Mouse (Mus musculus): ENCODE results near the gene Gm20765. TPM values are rescaled to one million over a fixed set of nuclear protein-coding genes. Genes with fewer than 3 reads are reported as not detected.

Gene Gm20765
- polyA plus RNA-seq, 1 experiment = not detected

DNA sequence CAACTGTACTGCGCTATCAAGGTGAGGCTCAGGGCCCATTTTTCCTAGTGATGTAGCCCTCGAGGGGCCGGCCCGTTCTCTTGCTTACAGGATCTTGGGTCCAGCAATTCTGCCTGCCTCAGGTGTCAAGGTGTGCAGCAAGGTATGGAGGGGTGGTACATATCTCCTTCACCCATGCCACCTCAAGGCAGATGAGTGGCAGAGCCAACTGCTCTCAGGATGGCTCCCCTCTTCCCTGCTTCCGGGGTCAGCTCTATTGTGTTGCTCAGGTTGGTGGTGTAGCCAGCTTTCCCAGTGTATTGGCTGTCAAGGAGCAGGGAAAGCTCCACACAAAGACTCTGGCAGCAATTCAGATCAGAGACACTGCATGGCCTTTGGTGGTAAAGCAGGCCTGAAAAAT lies 29.2 kb downstream of the Gm20765 start:
- Histone ChIP-seq H3K4me3 (replicated peaks; ENCODE audit: control insufficient read depth, low read depth, low read length) (no peak overlapping the region), H3K27ac (ENCODE audit: control insufficient read depth, insufficient read depth, low read depth, low read length, poor library complexity) (no peak overlapping the region), H3K4me1 (ENCODE audit: control insufficient read depth, insufficient read depth, low read length) (no peaks in the 10 kb centered on the region)
- TF ChIP-seq CTCF (IDR thresholded peaks at IDR 0.05; ENCODE audit: control insufficient read depth, insufficient read depth, low read length) (no peak), POLR2A (IDR thresholded peaks at IDR 0.05; ENCODE audit: borderline replicate concordance, control insufficient read depth, low read depth, low read length) (no peak)
- 90% methylated on average over 5 of the region's 5 CpGs for WGBS

GRCm38 (mm10) chr10:104220303-104221021 lies 35.1 kb downstream of the Gm20765 start:
- no peaks in the 10 kb centered on the region for H3K4me1 ChIP-seq (ENCODE audit: control insufficient read depth, insufficient read depth, low read length)
- H3K4me3 ChIP-seq (replicated peaks; ENCODE audit: control insufficient read depth, low read depth, low read length) = no peak overlapping the region
- 81% methylated on average over 6 of the region's 6 CpGs for WGBS
- TF ChIP-seq CTCF (IDR thresholded peaks at IDR 0.05; ENCODE audit: control insufficient read depth, insufficient read depth, low read length) = no peak
- TF ChIP-seq POLR2A (IDR thresholded peaks at IDR 0.05; ENCODE audit: borderline replicate concordance, control insufficient read depth, low read depth, low read length) = no peak
- H3K27ac ChIP-seq (ENCODE audit: control insufficient read depth, insufficient read depth, low read depth, low read length, poor library complexity) = no peak overlapping the region

Other genes with a start within 250 kb of the Gm20765 start
- gene Gm21293, start 42.5 kb upstream of the Gm20765 start, polyA plus RNA-seq (2011; ENCODE audit: insufficient read depth, insufficient read length, low replicate concordance, missing spikeins) = not detected in 2 replicates
- gene Gm6763, start 34.0 kb upstream of the Gm20765 start, polyA plus RNA-seq (2011; ENCODE audit: insufficient read depth, insufficient read length, low replicate concordance, missing spikeins) = not detected in 2 replicates
- gene Gm8764, start 25.5 kb upstream of the Gm20765 start, polyA plus RNA-seq (2011; ENCODE audit: insufficient read depth, insufficient read length, low replicate concordance, missing spikeins) = not detected in 2 replicates
- not detected in 2 replicates for gene Gm21304, start 17.0 kb upstream of the Gm20765 start, polyA plus RNA-seq (2011; ENCODE audit: insufficient read depth, insufficient read length, low replicate concordance, missing spikeins)
- not detected in 2 replicates for gene Gm21312, start 8.5 kb upstream of the Gm20765 start, polyA plus RNA-seq (2011; ENCODE audit: insufficient read depth, insufficient read length, low replicate concordance, missing spikeins)
- not detected in 2 replicates for gene Gm4340, start 8.5 kb downstream of the Gm20765 start, polyA plus RNA-seq (2011; ENCODE audit: insufficient read depth, insufficient read length, low replicate concordance, missing spikeins)